Mouse (Mus musculus): ENCODE measurements around the gene Rimklb.
"Not testable (repeated sequence)": the region's sequence is repeated elsewhere in the genome, so short reads cannot be mapped to it uniquely, and the experiment has no call there.

Rimklb gene

DNA sequence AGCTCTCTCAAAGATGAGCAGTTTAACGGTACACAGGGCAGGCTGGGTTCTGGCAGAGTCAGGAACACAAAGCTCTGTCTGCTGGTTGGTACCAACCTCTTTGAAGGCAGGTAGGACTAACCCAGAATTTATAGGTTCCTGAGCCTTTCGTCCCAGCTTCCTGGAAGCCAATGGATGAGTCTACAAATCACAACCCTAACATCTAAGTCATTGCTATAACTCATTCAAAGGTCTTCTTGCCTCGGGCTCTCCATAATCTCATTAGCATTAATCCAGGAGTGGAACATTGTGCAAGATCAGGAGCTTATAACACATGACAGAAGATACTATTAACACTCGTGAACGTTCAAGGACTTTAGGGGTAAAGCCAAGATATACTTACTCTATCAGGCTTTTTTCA, at the start of gene Rimklb:
Gene Rimklb, minus strand, starts transcription at position 101 of the 400 bp plus-strand sequence.
- DNase-seq (ENCODE audit: low read depth in 1 of 2, low spot score in 2 of 2) = no peak

DNA sequence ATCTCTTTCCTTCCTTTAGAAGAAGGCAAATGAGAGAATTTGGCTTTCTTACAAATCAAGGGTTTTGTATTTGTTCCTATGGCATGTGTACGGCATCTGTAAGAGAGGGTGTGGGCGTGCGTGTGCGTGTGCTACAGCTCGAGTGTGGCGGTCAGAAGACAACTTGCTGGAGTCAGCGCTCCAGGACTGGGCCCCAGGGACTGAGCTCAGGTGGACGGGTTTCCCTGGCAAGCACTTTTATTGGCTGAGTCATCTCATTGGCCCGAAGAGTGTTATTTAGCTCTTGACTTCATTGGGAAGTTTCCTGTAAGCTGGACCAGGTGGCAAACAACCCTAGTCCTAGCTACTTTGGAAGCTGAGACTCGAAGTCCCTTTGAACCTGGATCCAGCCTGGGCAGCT, 47.4 kb upstream of the Rimklb start:
- DNase-seq (ENCODE audit: low read depth in 1 of 2, low spot score in 2 of 2) = no peak

DNA sequence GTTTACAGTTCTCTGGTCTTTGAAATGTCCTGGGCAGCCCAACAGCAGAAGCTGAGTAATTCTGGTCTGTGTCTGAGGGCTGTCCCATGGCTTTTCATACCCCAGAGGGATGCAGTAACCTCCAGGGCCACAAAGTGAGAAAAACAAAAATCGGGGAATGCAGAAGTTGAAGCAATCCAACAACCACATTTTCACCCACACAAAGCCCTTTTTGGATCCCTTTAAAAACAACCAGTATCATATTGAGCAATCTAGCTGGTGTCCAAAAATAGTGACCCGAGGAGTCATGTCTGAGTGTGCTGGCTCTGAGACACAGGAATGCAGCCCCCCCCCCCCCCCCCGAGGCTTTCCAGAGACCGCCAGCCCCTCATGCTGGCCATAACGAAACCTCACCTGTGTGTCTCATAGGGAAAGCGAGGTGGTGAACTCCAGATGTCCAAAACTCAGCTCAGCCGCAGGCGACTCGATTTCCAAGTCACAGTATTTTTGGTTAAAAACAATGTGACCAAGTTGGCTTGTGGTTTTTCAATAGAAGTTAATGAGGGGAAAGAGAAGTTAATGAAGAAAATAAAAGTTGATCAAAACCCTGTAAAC, 46.8 kb upstream of the Rimklb start:
- DNase-seq (ENCODE audit: low read depth in 1 of 2, low spot score in 2 of 2) = no peak

DNA sequence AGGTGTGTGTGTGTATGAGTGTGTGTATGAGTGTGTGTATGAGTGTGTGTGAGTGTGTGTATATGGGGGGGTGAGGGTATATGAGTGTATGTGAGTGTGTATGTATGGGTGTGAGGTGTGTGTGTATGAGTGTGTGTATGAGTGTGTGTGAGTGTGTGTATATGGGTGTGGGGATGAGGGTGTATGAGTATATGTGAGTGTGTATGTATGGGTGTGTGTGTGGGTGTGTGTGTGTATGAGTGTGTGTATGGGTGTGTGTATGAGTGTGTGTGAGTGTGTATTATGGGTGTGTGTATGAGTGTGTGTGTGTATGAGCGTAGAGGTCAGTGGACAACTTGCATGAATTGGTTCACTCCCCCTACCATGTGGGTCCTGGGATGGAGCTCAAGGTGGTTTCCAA, 46.1 kb upstream of the Rimklb start:
- no peak for DNase-seq (ENCODE audit: low read depth in 1 of 2, low spot score in 2 of 2)

DNA sequence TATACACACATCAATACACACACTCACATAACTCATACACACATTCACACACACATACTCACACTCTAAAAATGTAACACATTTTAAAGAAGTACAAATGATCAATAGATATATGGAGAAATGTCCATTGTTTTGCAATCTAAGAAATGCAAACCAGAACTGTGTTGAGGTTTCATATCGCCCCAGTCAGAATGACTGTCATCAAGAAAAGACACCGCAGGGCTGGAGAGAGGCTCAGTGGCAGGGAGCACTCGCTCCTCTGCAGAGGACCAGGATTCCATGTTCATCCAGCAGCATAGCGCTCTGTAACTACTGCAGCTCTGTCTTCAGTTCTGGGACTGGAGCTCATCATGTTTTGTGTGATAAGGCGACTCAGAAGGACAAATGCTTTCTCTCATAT, 45.0 kb upstream of the Rimklb start:
- no peak for DNase-seq (ENCODE audit: low read depth in 1 of 2, low spot score in 2 of 2)

DNA sequence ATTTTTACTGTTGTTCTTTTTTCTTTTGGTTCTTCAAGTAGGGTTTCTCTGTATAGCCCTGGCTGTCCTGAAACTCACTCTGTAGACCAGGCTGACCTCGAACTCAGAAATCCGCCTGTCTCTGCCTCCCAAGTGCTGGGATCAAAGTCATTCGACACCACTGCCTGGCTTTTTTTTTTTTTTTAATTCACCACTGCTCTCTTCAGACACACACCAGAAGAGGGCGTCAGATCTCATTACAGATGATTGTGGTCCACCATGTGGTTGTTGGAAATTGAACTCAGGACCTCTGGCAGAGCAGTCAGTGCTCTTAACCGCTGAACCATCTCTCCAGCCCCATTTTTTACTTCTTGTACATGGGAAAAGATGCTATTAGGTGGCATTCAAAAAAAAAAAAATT, 43.9 kb upstream of the Rimklb start:
- not testable (repeated sequence) for DNase-seq (ENCODE audit: low read depth in 1 of 2, low spot score in 2 of 2)

DNA sequence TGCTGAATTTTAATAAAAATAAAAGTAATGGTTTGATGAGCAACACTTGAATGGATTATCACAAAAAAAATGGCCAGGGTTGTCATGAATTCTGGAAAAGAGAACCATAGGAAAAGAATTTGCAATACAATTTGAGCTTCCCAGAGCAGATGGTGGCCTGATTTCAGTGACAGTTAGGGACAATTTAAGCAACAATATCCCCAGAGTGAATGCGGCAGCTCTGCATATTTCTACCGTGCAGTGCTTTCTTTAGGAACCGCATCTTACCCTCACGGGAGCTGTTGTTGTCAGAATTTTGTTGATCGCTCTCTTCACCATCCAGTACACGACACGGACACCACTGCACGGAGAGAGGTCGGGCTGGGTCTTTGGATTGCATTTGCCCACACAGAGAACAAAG, 41.0 kb upstream of the Rimklb start:
- no peak for DNase-seq (ENCODE audit: low read depth in 1 of 2, low spot score in 2 of 2)

DNA sequence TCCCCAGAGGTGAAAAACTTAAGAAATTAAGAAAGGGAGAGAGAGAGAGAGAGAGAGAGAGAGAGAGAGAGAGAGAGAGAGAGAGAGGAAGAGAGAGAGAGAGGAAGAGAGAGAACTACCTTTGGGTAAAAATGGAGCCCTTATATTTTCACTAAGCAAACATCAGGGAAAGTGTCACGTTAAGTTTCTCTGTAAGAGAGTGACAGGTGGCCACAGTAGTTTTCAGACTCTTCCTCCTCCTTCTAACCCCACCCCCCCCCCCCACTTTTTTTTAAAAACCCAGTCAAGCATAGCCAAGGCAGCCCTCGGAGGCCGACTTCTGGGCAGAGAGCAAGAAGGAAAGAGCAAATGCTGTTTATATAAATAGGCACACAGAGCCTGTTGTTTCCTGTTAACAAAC, 35.5 kb upstream of the Rimklb start:
- no peak for DNase-seq (ENCODE audit: low read depth in 1 of 2, low spot score in 2 of 2)

DNA sequence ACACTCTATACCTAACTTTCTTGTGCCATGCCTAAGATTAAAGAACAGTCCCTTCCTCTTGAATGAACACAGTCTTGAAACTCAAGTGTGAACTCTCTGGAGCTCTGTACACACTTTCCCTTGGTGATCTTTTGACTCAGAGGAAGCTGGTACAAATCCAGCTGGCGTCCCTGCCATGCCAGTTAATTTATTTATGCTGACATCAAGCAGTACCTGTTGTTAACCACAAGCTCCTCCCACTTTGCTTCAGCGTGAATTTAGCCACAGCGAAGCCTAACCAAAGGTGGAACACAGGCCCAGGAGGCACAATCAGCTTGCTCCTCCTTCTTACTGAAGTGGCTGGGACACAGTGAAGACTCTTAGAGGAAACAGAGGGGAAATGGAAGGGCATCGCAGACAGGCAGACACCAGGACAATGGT, 34.3 kb upstream of the Rimklb start:
- no peak for DNase-seq (ENCODE audit: low read depth in 1 of 2, low spot score in 2 of 2)

DNA sequence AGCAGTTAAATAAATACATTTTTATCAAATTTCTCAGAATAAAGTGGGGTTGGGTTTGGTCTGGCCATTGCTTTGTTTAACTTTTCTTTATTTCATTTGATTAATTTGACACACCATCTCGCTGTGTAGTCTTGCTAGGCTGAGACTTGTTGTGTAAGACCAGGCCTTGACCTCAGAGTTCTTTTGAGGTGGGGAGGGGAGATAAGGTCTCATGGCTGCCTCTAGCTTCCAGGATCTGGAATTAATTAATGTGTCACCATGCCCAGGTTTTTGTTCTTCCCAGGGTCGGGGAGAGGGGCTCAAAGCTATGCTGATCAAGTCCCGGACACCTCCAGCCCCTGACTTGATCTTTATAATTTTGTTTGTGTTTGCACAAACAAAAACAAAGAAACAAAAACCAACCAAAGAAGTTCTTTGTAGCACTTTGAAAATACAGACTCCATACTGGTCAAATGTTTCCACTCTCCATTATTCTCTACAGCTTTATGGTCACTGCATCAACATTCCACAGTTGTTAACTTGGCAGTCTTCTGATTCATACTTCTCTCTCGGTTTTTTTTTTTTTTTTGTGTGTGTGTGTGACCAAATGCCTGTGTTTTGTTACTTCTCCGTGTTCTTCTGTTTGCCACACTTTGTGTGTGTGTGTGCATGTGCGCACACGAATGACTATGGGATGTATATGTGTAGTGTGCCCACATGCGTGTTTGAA, 33.1 kb upstream of the Rimklb start:
- DNase-seq (ENCODE audit: low read depth in 1 of 2, low spot score in 2 of 2) = no peak

DNA sequence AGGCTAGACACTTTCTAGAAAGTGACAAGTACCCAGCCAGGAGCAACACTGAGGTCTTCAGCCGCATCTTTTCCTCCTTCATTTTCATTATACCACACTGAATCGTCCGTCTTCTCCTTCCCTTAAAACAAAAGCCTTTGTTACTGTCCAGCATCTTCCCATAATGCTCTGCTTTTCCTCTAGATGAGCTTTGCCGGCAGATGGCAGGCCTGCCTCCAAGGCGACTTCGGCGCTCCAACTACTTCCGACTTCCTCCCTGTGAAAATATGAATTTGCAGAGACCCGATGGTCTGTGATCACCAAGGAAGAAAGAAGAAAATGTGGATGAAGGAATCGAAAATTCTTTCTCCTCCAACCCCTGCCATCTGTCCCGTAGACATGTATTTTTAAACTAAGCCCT, 29.6 kb upstream of the Rimklb start:
- DNase-seq (ENCODE audit: low read depth in 1 of 2, low spot score in 2 of 2) = no peak

DNA sequence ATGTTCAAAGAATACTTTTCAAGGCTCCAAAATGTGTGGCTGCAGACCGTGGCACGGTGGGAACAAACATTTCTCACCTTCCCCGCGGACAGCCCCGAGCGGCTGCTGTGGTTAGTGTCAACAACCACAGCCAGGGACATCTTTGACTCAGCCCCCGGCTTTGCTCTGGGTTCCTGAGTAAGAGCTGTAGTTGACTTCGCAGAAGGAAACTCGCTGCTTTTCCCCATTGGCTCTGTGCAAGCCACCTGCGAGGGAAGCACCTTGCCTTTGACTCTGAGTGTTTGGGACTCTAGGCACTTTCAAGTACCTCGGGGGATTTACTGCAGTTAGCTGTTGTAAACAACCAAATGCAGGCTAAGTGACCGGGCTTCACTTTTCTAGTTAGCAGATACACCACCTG, 29.0 kb upstream of the Rimklb start:
- DNase-seq (ENCODE audit: low read depth in 1 of 2, low spot score in 2 of 2) = no peak

DNA sequence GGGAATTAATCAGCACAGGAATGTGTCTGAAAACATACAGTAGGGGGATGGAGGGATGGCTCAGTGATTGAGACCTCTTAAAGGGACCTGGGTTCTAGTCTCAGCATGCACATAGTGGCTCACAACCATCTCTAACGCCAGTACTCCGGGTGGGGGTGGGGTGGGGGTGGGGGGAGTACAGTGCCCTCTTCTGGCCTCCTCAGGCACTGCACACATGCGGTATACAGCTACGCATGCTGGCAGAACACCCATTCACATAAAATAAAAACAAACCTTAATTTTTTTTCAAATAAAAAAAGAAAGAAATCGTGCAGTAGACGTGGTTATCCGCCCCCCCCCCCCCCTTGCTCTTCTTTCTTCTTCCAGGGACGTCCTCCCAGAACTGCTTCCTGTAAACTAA, 24.7 kb upstream of the Rimklb start:
- no peak for DNase-seq (ENCODE audit: low read depth in 1 of 2, low spot score in 2 of 2)

DNA sequence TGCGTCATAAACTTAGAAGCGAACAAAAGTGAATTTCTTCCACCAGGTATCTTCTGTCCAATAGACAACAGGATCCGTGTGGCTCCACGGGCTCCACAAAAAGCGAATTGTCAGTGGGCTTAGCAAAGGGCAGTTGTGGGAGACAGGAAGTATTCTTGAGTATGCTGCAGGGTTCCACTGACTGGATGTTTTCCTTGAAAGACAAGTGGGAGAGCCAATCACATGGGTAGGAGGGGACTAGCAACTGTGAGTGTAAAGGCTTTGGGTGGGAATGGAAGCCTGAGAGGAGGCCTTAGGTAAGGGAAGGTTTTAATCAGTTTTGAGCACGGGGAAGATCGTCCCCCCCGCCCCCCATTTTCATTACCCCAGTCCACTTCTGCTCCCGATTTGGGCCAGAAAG, 24.0 kb upstream of the Rimklb start:
- no peak for DNase-seq (ENCODE audit: low read depth in 1 of 2, low spot score in 2 of 2)

DNA sequence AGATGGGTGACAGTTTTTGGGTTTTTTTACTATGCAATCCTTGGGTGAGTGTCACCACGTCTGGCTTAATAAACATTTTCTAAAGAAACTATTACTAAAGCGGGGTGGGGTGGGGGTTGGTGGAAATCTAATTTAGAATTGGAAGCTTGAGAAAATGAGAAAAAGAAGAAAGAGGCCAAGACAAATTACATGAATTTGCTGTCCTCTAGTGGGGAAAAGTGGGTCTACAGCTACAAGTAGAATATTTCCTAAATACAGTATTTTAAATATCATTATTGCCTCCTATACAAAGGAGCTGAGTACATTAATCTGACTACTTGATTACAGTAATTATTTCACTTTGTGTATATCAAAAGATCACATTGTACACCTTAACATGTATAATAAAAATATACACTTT, 20.8 kb upstream of the Rimklb start:
- no peak for DNase-seq (ENCODE audit: low read depth in 1 of 2, low spot score in 2 of 2)

DNA sequence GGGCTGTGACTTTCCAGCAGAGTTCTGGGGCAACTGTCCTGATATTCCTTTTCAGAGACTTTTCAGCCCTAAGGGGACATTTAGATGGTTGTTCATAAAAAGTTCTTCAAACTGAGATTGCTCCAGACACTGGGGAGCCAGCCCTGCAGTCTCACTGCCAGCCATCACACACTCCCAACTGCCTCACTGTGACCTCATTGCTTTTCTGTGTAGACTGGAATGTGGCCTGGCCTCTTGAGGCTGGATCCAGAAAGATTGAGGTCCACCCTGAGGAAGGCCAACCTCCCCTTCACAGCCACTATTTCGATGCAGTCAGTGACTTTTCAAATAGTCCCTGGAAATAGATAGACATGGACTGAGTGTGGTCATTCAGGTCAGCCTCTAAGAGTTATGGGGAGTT, 19.1 kb upstream of the Rimklb start:
- no peak for DNase-seq (ENCODE audit: low read depth in 1 of 2, low spot score in 2 of 2)

DNA sequence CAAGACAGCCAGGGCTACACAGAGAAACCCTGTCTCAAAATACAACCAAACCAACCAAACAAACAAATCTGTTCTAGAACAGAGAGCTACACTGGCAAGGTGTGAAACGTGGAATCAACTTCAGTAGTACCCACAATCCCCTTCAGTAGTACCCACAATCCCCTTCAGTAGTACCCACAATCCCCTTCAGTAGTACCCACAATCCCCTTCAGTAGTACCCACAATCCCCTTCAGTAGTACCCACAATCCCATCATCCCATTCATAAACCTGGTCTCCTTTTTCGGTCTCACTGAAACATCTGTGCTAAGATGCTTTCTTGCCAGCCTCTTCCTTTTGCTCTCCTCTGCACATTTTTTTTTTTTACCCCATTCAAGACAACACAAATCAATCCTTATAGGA, 17.2 kb upstream of the Rimklb start:
- not testable (repeated sequence) for DNase-seq (ENCODE audit: low read depth in 1 of 2, low spot score in 2 of 2)

DNA sequence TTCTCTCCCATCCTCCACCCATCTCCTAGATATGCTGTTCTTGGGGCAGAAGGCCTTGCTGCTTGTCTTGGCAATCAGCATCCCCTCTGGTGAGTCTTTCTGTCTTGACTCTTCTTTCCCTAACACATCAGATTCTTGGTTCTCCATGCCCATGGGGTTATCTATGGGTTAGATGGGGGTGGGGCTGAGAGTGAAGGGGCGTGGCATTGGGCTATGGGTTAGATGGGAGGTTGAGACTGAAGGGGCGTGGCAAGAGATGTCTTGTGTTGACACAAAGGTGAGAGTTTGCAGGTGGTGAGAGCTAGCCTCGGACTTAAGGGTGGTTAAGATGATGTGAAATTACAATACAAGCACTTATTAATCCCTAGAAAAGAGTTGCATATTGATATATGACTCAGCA, 15.8 kb upstream of the Rimklb start:
- DNase-seq (ENCODE audit: low read depth in 1 of 2, low spot score in 2 of 2) = no peak

DNA sequence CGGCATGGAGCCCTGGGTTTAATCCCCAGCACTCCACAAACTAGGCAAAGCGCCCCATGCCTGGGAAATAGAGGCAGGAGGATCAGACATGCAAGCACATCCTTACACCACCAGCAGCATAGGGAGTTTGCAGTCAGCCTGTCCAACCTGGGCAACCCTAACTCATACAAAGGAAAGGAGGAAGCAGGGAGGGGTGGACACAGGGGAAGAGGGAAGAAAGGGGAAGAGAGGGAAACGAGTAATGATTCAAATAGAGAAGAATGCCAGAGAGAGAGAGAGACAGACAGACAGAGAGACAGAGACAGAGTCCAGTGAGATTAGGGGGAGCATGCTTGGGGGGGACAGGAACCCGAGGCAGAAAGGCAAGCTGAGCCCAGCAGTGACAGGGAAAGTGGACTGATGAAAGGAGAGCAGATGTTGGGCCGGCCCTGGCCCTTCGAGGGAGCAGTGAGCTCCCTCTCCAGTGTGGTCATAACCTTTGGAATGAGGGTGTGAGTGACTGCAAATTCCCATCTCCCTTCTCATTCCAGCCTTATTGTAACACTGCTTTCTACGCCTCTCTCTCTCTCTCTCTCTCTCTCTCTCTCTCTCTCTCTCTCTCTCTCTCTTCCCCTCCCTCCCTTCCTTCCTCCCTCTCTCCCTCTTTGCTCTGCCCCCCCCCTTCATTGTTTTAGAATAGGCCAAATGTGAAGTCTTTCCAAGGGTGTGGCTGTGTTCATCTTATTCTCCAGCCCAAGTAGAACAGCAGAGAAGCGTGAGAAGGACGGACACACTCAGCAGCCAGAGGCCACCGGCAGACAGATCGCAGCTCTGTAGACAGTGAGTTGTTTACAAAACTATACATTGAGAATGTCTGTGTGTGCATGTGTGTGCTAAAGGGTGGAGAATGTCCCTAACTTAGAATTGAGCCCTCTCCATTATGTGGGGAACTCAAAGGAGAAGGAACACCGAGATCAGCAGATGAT, 14.6 kb upstream of the Rimklb start:
- DNase-seq (ENCODE audit: low read depth in 1 of 2, low spot score in 2 of 2) = no peak

DNA sequence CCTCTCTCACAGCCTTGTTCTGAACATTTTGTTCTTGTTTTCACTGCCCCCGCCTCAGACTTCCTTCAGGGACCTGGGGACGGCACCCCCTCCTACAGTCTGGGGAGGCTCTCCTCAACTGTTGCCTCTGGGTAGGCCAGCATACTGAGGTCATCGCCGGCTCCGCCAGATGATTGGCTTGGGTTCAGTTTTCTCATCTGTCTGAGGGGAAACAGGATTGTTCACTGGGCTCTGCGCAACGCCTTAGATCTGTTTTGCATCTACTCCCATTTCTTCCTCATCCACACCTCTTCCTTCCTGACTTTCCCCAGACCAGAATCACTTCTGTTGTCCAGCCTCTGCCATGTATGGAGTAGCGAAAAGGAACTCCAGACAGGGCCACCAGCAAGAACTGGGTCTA, 9.9 kb upstream of the Rimklb start:
- DNase-seq (ENCODE audit: low read depth in 1 of 2, low spot score in 2 of 2) = no peak

DNA sequence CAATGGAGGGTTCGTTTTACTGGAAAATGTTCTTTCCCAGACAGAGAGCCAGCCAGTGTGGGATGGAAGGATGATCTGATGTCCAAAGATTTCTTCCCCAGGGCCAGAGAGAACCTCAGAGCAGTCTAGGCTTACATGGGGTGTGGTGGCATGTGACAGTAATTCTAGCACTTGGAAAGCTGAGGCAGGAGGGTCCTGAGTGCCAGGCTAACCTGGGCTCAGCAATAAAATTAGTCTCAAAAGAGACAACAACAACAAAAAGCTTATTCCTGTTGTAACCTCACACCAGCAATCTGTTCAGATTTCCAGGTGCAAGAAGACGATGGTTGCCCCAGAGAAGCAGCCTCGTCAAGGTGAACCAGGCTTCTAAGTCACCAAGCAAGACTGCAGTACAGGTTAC, 7.0 kb upstream of the Rimklb start, which contains the start of gene Mfap5:
Gene Mfap5, plus strand, starts transcription at position 301 of the 400 bp plus-strand sequence.
- DNase-seq (ENCODE audit: low read depth in 1 of 2, low spot score in 2 of 2) = no peak

DNA sequence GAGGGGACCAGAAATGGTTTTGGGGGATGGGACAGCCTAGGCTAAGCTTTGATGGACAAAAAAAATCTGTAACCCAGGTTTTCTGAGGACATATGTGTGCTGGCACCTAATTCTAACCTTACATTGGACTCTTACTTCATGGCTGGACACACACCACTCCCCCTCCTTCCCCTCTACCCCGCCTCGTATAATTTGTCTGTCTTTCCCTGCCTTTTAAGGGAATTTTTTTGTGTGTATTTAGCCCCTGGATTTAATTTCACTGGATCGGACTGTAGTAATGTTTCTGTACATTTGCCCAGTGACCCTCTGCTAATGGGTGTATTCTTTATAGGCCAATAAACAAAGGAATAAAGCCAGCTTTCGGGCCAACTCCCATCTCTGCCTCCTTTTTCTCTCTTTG, 6.5 kb upstream of the Rimklb start:
- DNase-seq (ENCODE audit: low read depth in 1 of 2, low spot score in 2 of 2) = no peak

Measured in monocyte, adult 2 months (primary cell).